Mouse (Mus musculus) lung, embryonic 16.5 days (tissue): Measurements from ENCODE around the gene Clmn. TPM values are rescaled to one million over a fixed set of nuclear protein-coding genes. Genes with fewer than 3 reads are reported as not detected.
"Not testable (repeated sequence)": the region's sequence is repeated elsewhere in the genome, so short reads cannot be mapped to it uniquely, and the experiment has no call there.

Source experiments
- ATAC-seq: fragments of 200-750 bp; cut with Nextera tagmentation; 2 replicates; pipeline ENCODE4 v1.8.0; 2017; ENCODE audit warnings: low read depth, mild to moderate bottlenecking, moderate library complexity
- H3K27ac ChIP-seq: fragments of 300-500 bp; sonication (generic); 2 replicates; pipeline ENCODE4 v1.5.1; 2014; ENCODE audit warnings: mild to moderate bottlenecking, control low read depth, low read length
- H3K27me3 ChIP-seq: fragments of 300-500 bp; sonication (generic); 2 replicates; pipeline ENCODE4 v1.6.1; 2014; ENCODE audit warnings: low read depth, low read length, mixed read lengths; ENCODE audit not compliant: control insufficient read depth, insufficient read depth
- H3K36me3 ChIP-seq: fragments of 300-500 bp; sonication (generic); 2 replicates; pipeline ENCODE4 v1.6.1; 2014; ENCODE audit warnings: low read length; ENCODE audit not compliant: control insufficient read depth, insufficient read depth
- H3K4me1 ChIP-seq: fragments of 300-500 bp; sonication (generic); replicated peaks from 2 replicates; pipeline ENCODE4 v1.6.1; 2014; ENCODE audit warnings: low read length, mixed read lengths; ENCODE audit not compliant: control insufficient read depth, insufficient read depth
- H3K4me2 ChIP-seq: fragments of 300-500 bp; sonication (generic); 2 replicates; pipeline ENCODE4 v1.6.1; 2014; ENCODE audit warnings: low read depth, low read length, control low read depth
- H3K4me3 ChIP-seq: fragments of 300-500 bp; sonication (generic); 2 replicates; pipeline ENCODE4 v1.5.1; 2014; ENCODE audit warnings: mild to moderate bottlenecking, low read length, control low read depth
- H3K9ac ChIP-seq: fragments of 300-500 bp; sonication (generic); 2 replicates; pipeline ENCODE4 v1.6.1; 2014; ENCODE audit warnings: low read length, control low read depth
- H3K9me3 ChIP-seq: fragments of 300-500 bp; sonication (generic); 2 replicates; pipeline ENCODE4 v1.6.1; 2016; ENCODE audit warnings: low read length; ENCODE audit not compliant: control insufficient read depth
- WGBS: fragments of 180-500 bp; shearing (Covaris S2); extraction: QIAGEN DNeasy Blood & Tissue Kit; methylation state at CpG from one replicate; pipeline ENCODE4 v1.1.7; 2014; 5-methylcytosine and 5-hydroxymethylcytosine counted together
- polyA plus RNA-seq: library from polyadenylated mRNA; unstranded; fragments of >200 nt; fragmentation: Nextera tagmentation; extraction: Ambion mirVana; gene quantifications from 2 replicates; pipeline ENCODE4 v1.2.1, GENCODE M21; 2015

Clmn gene
- polyA plus RNA-seq, 1 experiment from 2014 or later = 3.4 TPM

- H3K36me3 ChIP-seq = peaks cover 15% of the 10 kb centered on the region
- no peaks in the 10 kb centered on the region for H3K9me3 ChIP-seq
- no peak overlapping the region for H3K4me3 ChIP-seq
- H3K9ac ChIP-seq = no peak overlapping the region
- H3K4me1 ChIP-seq = 0 out of 2 replicates have a peak, but pooled peaks cover 9% of the 10 kb centered on the region
- H3K27me3 ChIP-seq = no peaks in the 10 kb centered on the region
- H3K27ac ChIP-seq = no peak overlapping the region
- 66% methylated on average over 3 of the region's 3 CpGs for WGBS
- ATAC-seq = no peak
- no peak overlapping the region for H3K4me2 ChIP-seq
Measured at GRCm38 (mm10) chr12:104735993-104736395, 128.9 kb downstream of the Clmn start.

- H3K4me1 ChIP-seq = 0 out of 2 replicates have a peak, but pooled peaks cover 2% of the 10 kb centered on the region
- no peak overlapping the region for H3K27ac ChIP-seq
- H3K4me3 ChIP-seq = no peak overlapping the region
- H3K36me3 ChIP-seq = peaks cover 34% of the 10 kb centered on the region
- no peak overlapping the region for H3K4me2 ChIP-seq
- no peaks in the 10 kb centered on the region for H3K9me3 ChIP-seq
- no peaks in the 10 kb centered on the region for H3K27me3 ChIP-seq
- no peak overlapping the region for H3K9ac ChIP-seq
- ATAC-seq = no peak
Measured at GRCm38 (mm10) chr12:104733165-104733564, 131.7 kb downstream of the Clmn start.

- 75% methylated on average over 3 of the region's 3 CpGs for WGBS
- Histone ChIP-seq H3K9ac (no peak overlapping the region), H3K4me1 (0 out of 2 replicates have a peak, but pooled peaks cover 2% of the 10 kb centered on the region), H3K9me3 (no peaks in the 10 kb centered on the region), H3K4me2 (no peak overlapping the region), H3K27ac (no peak overlapping the region), H3K4me3 (no peak overlapping the region), H3K36me3 (peaks cover 38% of the 10 kb centered on the region), H3K27me3 (no peaks in the 10 kb centered on the region)
- no peak for ATAC-seq
Measured at GRCm38 (mm10) chr12:104731782-104732181, 133.1 kb downstream of the Clmn start.

DNA sequence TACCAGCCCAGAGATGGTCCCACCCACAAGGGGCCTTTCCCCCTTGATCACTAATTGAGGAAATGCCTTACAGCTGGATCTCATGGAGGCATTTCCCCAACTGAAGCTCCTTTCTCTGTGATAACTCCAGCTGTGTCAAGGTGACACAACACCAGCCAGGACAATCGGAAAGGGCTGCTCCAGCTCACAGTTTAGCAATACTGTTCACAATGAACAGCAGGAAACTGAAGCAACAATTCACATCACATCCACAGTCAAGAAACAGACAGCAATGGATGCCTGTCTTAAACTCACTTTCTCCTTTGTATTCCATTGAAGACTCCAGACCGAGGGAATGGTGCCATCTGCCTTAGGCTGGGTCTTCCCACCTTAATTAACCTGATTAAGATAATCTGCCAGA is 138.4 kb downstream of the Clmn start:
- H3K4me2 ChIP-seq, H3K4me3 ChIP-seq, H3K9me3 ChIP-seq, H3K4me1 ChIP-seq, H3K27me3 ChIP-seq, H3K27ac ChIP-seq, ATAC-seq, H3K9ac ChIP-seq: not testable (repeated sequence)
- peaks cover 43% of the 10 kb centered on the region for H3K36me3 ChIP-seq
- 82% methylated on average over 2 of the region's 2 CpGs for WGBS

DNA sequence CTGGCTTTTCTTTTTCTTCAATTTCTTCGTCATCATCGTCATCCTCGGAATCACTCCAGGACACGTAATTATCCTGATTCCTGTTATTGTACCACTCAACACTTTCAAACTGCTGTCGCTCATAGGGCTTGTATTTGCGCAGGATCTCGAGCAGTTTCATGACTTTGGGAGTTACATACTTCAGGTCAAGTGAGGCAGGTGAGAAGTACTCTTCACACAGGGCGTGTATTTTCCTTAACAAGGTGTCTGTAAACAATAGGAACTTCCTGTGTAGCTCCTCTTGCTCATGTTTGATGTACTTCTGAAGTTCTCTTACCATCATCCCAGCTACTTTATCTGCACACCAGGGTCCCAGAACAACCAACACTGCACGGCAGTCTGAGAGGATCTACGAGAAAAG is 142.8 kb downstream of the Clmn start:
- Histone ChIP-seq H3K9ac (no peak overlapping the region), H3K4me3 (no peak overlapping the region), H3K36me3 (peaks cover 19% of the 10 kb centered on the region), H3K4me1 (no peaks in the 10 kb centered on the region), H3K27me3 (no peaks in the 10 kb centered on the region), H3K4me2 (no peak overlapping the region), H3K27ac (no peak overlapping the region), H3K9me3 (no peaks in the 10 kb centered on the region)
- 65% methylated on average over 10 of the region's 10 CpGs for WGBS
- ATAC-seq = no peak

- H3K9me3 ChIP-seq = no peaks in the 10 kb centered on the region
- H3K27ac ChIP-seq = no peak overlapping the region
- no peaks in the 10 kb centered on the region for H3K4me1 ChIP-seq
- no peaks in the 10 kb centered on the region for H3K27me3 ChIP-seq
- ATAC-seq = no peak
- 94% methylated on average over 3 of the region's 3 CpGs for WGBS
- no peak overlapping the region for H3K9ac ChIP-seq
- H3K36me3 ChIP-seq = peaks cover 20% of the 10 kb centered on the region
- H3K4me2 ChIP-seq = no peak overlapping the region
- H3K4me3 ChIP-seq = no peak overlapping the region
Measured at GRCm38 (mm10) chr12:104721011-104721410, 143.9 kb downstream of the Clmn start.

GRCm38 (mm10) chr12:104718956-104719355 is 145.9 kb downstream of the Clmn start:
- no peak overlapping the region for H3K4me3 ChIP-seq
- H3K27me3 ChIP-seq = no peaks in the 10 kb centered on the region
- WGBS = 70% methylated on average over 5 of the region's 5 CpGs
- H3K9me3 ChIP-seq = no peaks in the 10 kb centered on the region
- H3K27ac ChIP-seq = no peak overlapping the region
- H3K36me3 ChIP-seq = peaks cover 18% of the 10 kb centered on the region
- no peak for ATAC-seq
- no peak overlapping the region for H3K4me2 ChIP-seq
- H3K4me1 ChIP-seq = no peaks in the 10 kb centered on the region
- no peak overlapping the region for H3K9ac ChIP-seq

GRCm38 (mm10) chr12:104716409-104716808 is 148.5 kb downstream of the Clmn start:
- no peak for ATAC-seq
- Histone ChIP-seq H3K27ac (no peak overlapping the region), H3K36me3 (peaks cover 18% of the 10 kb centered on the region), H3K4me2 (no peak overlapping the region), H3K4me1 (no peaks in the 10 kb centered on the region), H3K27me3 (no peaks in the 10 kb centered on the region), H3K4me3 (no peak overlapping the region), H3K9ac (no peak overlapping the region), H3K9me3 (no peaks in the 10 kb centered on the region)
- WGBS = 82% methylated on average over 5 of the region's 5 CpGs

- H3K36me3 ChIP-seq = peaks cover 18% of the 10 kb centered on the region
- WGBS = 93% methylated on average over 5 of the region's 5 CpGs
- no peak overlapping the region for H3K4me2 ChIP-seq
- no peak overlapping the region for H3K4me3 ChIP-seq
- no peaks in the 10 kb centered on the region for H3K4me1 ChIP-seq
- H3K27me3 ChIP-seq = no peaks in the 10 kb centered on the region
- ATAC-seq = no peak
- no peak overlapping the region for H3K9ac ChIP-seq
- no peaks in the 10 kb centered on the region for H3K9me3 ChIP-seq
- H3K27ac ChIP-seq = no peak overlapping the region
Measured at GRCm38 (mm10) chr12:104715453-104715852, 149.4 kb downstream of the Clmn start.
